Mouse (Mus musculus): ENCODE results near the gene Prl7d1.
"Not testable (repeated sequence)": the region's sequence is repeated elsewhere in the genome, so short reads cannot be mapped to it uniquely, and the experiment has no call there.

The Prl7d1 gene

DNA sequence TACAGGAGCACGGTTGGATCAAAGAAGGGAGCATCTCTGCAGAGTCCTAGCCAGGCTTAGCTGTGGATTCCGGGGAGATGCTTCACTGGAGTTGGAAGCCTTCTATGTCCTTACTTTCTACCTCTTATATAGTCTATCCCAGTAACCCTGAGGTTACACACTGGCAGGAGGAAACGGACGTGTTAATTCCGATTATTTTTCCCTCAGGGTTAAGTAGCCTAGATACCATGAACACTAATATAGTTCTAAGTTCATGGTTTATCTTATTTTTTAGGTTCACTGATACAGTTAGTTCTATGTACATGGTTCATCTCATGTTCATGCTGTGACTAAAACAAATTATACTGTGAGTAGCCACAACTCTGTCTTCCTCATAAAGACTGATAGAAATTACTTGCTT is at the start of gene Prl7d1:
Prl7d1 (minus strand) TSS at position 101 of the 400 bp plus-strand sequence.
- DNase-seq (ENCODE audit: low spot score), result no peak

DNA sequence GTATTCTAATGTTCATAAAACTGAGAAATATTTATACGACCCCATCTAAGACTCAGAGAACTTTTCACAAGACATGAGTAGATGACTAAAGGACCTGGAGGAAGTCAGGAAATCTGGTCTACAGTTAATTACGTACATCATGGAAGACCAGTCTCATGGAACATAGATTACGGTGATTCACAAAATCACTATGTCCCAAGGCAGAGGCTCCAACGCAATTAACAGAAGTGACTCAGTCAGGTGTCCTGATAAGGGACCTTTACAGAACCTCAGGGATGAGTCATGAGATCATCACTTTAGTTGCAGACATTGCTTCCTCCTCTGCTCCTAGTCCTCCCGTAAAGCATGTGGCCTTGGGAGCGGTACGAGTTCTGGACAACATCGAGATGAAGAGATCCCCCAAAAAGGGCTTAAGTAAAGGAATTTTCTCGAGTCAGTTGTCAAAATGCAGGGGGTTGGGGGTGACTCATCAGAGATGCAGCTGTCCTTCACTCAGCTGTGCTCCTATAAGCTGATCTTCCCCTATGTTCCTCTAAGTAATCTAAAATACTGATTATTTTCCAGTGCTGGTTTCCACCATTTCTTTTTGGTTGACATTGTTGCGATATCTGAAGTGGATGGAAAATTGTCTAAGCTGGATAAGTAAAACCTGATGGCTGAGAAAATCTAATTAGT is 18.1 kb upstream of the Prl7d1 start:
- DNase-seq (ENCODE audit: low spot score), result no peak

- not testable (repeated sequence) for DNase-seq (ENCODE audit: low spot score)
Observed at GRCm38 (mm10) chr13:27730286-27730959, 13.9 kb upstream of the Prl7d1 start.

DNA sequence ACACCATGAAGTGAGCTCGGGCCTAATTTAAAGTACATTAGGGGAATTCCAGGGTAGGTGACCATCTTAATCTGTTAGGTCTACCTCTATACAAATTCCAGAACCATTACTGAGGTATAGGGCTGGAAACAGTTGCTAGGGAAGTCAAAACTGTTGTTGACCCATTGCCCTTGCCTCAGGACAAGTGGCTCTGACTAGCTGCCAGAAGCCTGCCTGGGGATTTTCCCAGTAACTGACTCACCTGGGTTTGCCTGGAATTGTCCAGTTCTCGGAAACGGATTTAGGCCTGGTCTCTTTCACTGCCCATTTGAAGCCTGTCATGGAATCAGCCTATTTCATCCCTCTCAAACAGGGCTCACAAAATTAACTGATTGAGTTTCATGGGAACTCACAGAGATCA is 8.5 kb upstream of the Prl7d1 start:
- DNase-seq (ENCODE audit: low spot score), result not testable (repeated sequence)

- DNase-seq (ENCODE audit: low spot score), result no peak
Observed at GRCm38 (mm10) chr13:27706521-27706920, 10.0 kb downstream of the Prl7d1 start.

DNA sequence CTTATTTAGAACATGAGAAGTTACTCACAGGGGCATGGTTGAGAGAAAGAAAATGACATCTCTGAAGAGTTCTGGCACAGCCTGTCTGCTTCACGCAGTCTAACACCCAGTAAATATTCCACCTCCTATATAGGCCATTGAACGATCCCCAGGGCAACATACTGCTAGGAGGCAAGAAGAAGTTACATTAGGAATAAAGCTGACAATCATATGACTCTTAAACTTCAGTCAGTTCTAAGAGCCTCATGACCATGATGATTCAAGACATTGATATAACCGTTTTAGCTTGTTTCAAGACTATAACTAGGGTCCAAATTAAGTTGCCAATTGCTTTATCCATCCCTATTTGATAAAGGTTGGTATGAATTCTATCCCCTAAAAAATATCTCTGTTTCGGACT is 48.6 kb downstream of the Prl7d1 start, which contains the start of gene Prl7a2:
Prl7a2 (minus strand) TSS at position 101 of the 400 bp plus-strand sequence.
- DNase-seq (ENCODE audit: low spot score), result no peak

- no peak for DNase-seq (ENCODE audit: low spot score)
Observed at GRCm38 (mm10) chr13:27660747-27661146, 55.8 kb downstream of the Prl7d1 start.

Data from embryo, embryonic 10 days (tissue).